Mouse (Mus musculus): ENCODE data around the gene Fam110c. TPM values are rescaled to one million over a fixed set of nuclear protein-coding genes. Genes with fewer than 3 reads are reported as not detected.

Fam110c gene
- total RNA-seq, 2 experiments from 2014 or later: not detected

DNA sequence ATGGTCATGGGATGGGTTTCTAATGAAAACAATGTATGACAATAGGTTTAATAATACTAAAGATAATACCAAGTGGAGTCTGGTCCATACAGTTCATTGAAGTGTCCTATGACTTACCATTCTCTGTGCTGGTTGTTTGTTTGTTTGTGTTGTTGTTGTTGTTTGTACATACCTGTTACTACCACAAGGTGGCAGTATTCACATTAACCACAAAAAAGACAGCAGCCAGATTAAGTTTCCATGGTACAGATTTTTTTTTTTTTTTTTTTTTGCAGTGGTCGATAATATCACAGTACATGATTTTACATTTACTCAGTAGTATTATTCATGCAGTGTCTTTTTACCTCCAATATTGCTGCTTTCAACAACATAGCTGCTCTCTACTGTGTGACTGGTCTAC lies 52.4 kb downstream of the Fam110c start:
- H3K4me3 ChIP-seq: no peak overlapping the region
- DNase-seq: no peak
- H3K27ac ChIP-seq: no peak overlapping the region
- intact Hi-C loops (cut with DNase I): no loop called here
- TF ChIP-seq CTCF (IDR thresholded peaks at IDR 0.05): peak; percentile 56

DNA sequence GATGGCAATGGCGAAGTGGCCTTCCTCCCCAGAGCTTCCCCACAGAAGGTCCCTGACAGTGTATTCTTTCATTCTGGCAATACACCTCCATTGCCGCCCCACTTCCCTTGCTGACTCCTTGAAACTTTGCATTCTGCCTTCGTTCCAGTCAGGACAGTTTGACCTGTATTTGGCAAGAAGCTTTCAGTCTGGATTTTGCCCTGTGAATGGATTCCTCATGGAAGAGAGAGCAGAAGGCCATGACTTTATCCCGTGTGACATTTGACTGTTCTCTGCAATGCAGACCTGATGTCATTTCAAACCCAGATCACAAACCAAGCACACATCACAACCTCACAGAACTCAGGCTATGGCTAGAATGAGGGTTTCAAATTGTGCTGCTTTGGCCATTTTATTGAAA lies 55.9 kb downstream of the Fam110c start:
- no peak overlapping the region for H3K27ac ChIP-seq
- no peak overlapping the region for H3K4me3 ChIP-seq
- intact Hi-C loops (cut with DNase I): no loop called here
- no peak for DNase-seq
- TF ChIP-seq CTCF (IDR thresholded peaks at IDR 0.05): no peak

Other genes starting within 250 kb of the Fam110c start
- gene Alkal2, start 189.5 kb upstream of the Fam110c start, total RNA-seq (2021): 1 to 10 TPM in 1 of 2 experiments, under 1 TPM in 1; 0.59 to 1.6 TPM
- gene Acp1, start 162.3 kb upstream of the Fam110c start, total RNA-seq (2021): 10 to 100 TPM; 34.8 to 37.6 TPM
- gene Sh3yl1, start 162.2 kb upstream of the Fam110c start, total RNA-seq (2021): under 1 TPM; 0.84 to 0.89 TPM
- not detected for gene Gm6993, start 166.9 kb downstream of the Fam110c start, total RNA-seq (2021)
- gene Lamb1, start 191.4 kb downstream of the Fam110c start, total RNA-seq (2021): 10 to 100 TPM; 12.9 to 15.9 TPM